Mouse (Mus musculus) testis, postnatal 14 days (tissue): ENCODE measurements around the gene Smim24.

Experiments
- DNase-seq: peaks from one replicate; pipeline ENCODE4 v3.0.0; 2021; ENCODE audit warnings: low spot score

Smim24 gene

GRCm38 (mm10) chr10:81422661-81423217, 29.9 kb downstream of the Smim24 start:
- no peak for DNase-seq

GRCm38 (mm10) chr10:81423476-81424245, 30.8 kb downstream of the Smim24 start:
- DNase-seq = no peak

GRCm38 (mm10) chr10:81424246-81425051, 31.6 kb downstream of the Smim24 start:
- DNase-seq = peak; percentile 27

GRCm38 (mm10) chr10:81425236-81425850, 32.5 kb downstream of the Smim24 start:
- DNase-seq = peak; percentile 40

GRCm38 (mm10) chr10:81426081-81426671, 33.3 kb downstream of the Smim24 start:
- peak; percentile 25 for DNase-seq

- peak; percentile 58 for DNase-seq
These were observed 34.0 kb downstream of the Smim24 start for GRCm38 (mm10) chr10:81426897-81427296.

GRCm38 (mm10) chr10:81427327-81427726, 34.5 kb downstream of the Smim24 start:
- DNase-seq = peak; percentile 11

- peak; percentile 12 for DNase-seq
These were observed 35.1 kb downstream of the Smim24 start for GRCm38 (mm10) chr10:81427804-81428506.

GRCm38 (mm10) chr10:81428507-81428870, 35.6 kb downstream of the Smim24 start:
- DNase-seq = no peak

GRCm38 (mm10) chr10:81429092-81429491, 36.2 kb downstream of the Smim24 start:
- DNase-seq = peak; percentile 16

GRCm38 (mm10) chr10:81429605-81430061, 36.8 kb downstream of the Smim24 start:
- peak; percentile 87 for DNase-seq

- peak; percentile 81 for DNase-seq
These were observed 37.4 kb downstream of the Smim24 start for GRCm38 (mm10) chr10:81430141-81430830.

GRCm38 (mm10) chr10:81430831-81431525, 38.1 kb downstream of the Smim24 start:
- DNase-seq = peak; percentile 72

- DNase-seq = peak; percentile 75
These were observed 38.8 kb downstream of the Smim24 start for GRCm38 (mm10) chr10:81431526-81432168.

- peak; percentile 38 for DNase-seq
These were observed 39.5 kb downstream of the Smim24 start for GRCm38 (mm10) chr10:81432169-81432867.

- peak; percentile 92 for DNase-seq
These were observed 40.0 kb downstream of the Smim24 start for GRCm38 (mm10) chr10:81432868-81433262.

- DNase-seq = peak; percentile 42
These were observed 40.9 kb downstream of the Smim24 start for GRCm38 (mm10) chr10:81433541-81434289.
